Mouse (Mus musculus): Measurements from ENCODE around the gene Ptpn3. TPM values are rescaled to one million over a fixed set of nuclear protein-coding genes. Genes with fewer than 3 reads are reported as not detected.

Gene Ptpn3
- total and polyA plus RNA-seq, 3 experiments = 4.7 to 8.4 TPM; not detected in 1

DNA sequence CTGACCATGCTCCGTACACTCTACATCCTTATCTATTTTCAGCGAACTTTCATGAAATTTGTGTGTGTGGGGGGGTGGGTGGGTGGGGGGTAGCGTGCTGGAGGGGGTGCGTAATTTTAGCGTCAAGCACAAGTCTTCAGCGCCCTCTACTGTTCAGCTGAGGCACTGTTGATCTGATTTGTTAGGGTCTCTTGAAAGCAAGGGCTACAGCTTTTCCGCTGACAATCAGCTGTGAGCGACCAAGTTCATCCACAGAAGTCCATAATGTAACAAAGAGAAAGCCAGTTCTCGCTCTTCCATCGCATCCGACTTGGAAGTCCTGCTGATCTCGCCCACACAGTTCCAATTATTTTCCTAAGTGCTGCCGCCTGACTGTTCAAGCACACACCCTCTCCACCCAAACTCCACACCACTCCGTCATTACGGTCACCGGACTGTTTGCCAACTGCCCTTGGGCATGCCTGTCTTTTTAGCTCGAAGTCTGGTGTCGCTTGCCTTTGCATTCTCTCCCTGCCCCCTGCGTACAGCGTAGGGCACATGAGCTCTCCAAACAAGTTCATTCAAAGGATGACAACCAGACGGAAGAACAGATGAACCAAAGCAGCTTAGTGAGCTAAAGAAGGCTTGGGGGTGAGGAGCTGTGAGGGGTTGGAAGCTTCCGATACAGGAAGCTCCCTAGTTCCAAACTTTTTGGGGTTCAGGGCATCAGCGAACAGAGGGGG lies 19.1 kb upstream of the Ptpn3 start:
- Histone ChIP-seq H3K9me3 (replicated peaks; ENCODE audit: insufficient read depth, low read length) (no peaks in the 10 kb centered on the region), H3K4me1 (ENCODE audit: control insufficient read depth in 1 of 2, insufficient read depth in 2 of 2, low read length in 2 of 2) (peaks cover 0 to 15% of the 10 kb centered on the region in 2 experiments; a peak in 2 of 4 replicates)
- peak; percentile 48 for DNase-seq (ENCODE audit: low read depth, low spot score)

GRCm38 (mm10) chr4:57318525-57319212 lies 17.0 kb upstream of the Ptpn3 start:
- Histone ChIP-seq H3K9me3 (replicated peaks; ENCODE audit: insufficient read depth, low read length) (no peaks in the 10 kb centered on the region), H3K36me3 (ENCODE audit: control insufficient read depth in 1 of 2, insufficient read depth in 2 of 2, low read length in 2 of 2) (peaks cover 0 to 10% of the 10 kb centered on the region in 2 experiments; a peak in 2 of 4 replicates), H3K79me2 (ENCODE audit: control insufficient read depth, insufficient read depth, low read length, poor library complexity) (no peaks in the 10 kb centered on the region), H3K4me1 (ENCODE audit: control insufficient read depth in 1 of 2, insufficient read depth in 2 of 2, low read length in 2 of 2) (peaks cover 0 to 15% of the 10 kb centered on the region in 2 experiments; a peak in 2 of 4 replicates), H3K27ac (ENCODE audit: control insufficient read depth, low read depth, low read length) (no peak overlapping the region), H3K9ac (ENCODE audit: control insufficient read depth, low read depth, low read length, poor library complexity, severe bottlenecking) (peak overlapping the region; percentile 45), H3K4me3 (ENCODE audit: control insufficient read depth in 1 of 2, insufficient read depth in 1 of 2, low read depth in 2 of 2, low read length in 2 of 2) (peak overlapping the region in 1 of 2 experiments; percentile 28; a peak in 2 of 4 replicates), H3K27me3 (ENCODE audit: control insufficient read depth in 1 of 2, insufficient read depth in 2 of 2, low read length in 2 of 2) (peaks cover 0 to 3% of the 10 kb centered on the region in 2 experiments; a peak in 1 of 4 replicates)
- TF ChIP-seq POLR2A (IDR thresholded peaks at IDR 0.05; ENCODE audit: control insufficient read depth in 1 of 2, insufficient read depth in 1 of 2, low read depth in 1 of 2, low read length in 2 of 2, poor library complexity in 1 of 2) (no peak; a peak in 1 of 4 replicates), NELFE (IDR thresholded peaks at IDR 0.05; ENCODE audit: low read depth, low read length) (no peak), CHD2 (IDR thresholded peaks at IDR 0.05; ENCODE audit: low read length) (no peak), MAFK (IDR thresholded peaks at IDR 0.05; ENCODE audit: borderline replicate concordance, low read depth, low read length) (no peak), POLR2AphosphoS5 (IDR thresholded peaks at IDR 0.05; ENCODE audit: borderline replicate concordance, low read depth, low read length) (no peak), CTCF (IDR thresholded peaks at IDR 0.05 in 2 of 3, conservative IDR thresholded peaks at IDR 0.05 in 1 of 3; ENCODE audit: control insufficient read depth in 1 of 3, insufficient read depth in 1 of 3, low read depth in 2 of 3, low read length in 3 of 3, poor library complexity in 1 of 3, severe bottlenecking in 1 of 3) (no peak), RAD21 (IDR thresholded peaks at IDR 0.05; ENCODE audit: low read depth, low read length) (no peak), EP300 (IDR thresholded peaks at IDR 0.05; ENCODE audit: low read depth in 1 of 2, low read length in 2 of 2) (0 out of 4 replicates have a peak, but pooled peaks have one; percentile 15 to 44), TCF12 (IDR thresholded peaks at IDR 0.05; ENCODE audit: low read depth, low read length) (no peak), SMC3 (IDR thresholded peaks at IDR 0.05; ENCODE audit: low read depth, low read length) (no peak; the same call in 1 of the 2 replicates), TBP (IDR thresholded peaks at IDR 0.05; ENCODE audit: low read depth, low read length) (no peak), MYB (IDR thresholded peaks at IDR 0.05; ENCODE audit: low read depth, low read length) (no peak), E2F4 (IDR thresholded peaks at IDR 0.05; ENCODE audit: borderline replicate concordance, low read depth, low read length) (no peak), HCFC1 (IDR thresholded peaks at IDR 0.05; ENCODE audit: low read depth, low read length) (no peak), MXI1 (IDR thresholded peaks at IDR 0.05; ENCODE audit: low read depth, low read length) (peak; percentile 48; the same call in 1 of the 2 replicates), USF1 (IDR thresholded peaks at IDR 0.05; ENCODE audit: low read depth, low read length) (no peak), ELF1 (IDR thresholded peaks at IDR 0.05; ENCODE audit: low read depth, low read length) (no peak), USF2 (IDR thresholded peaks at IDR 0.05; ENCODE audit: borderline replicate concordance in 1 of 2, insufficient read depth in 1 of 2, low read depth in 1 of 2, low read length in 2 of 2) (no peak), SIN3A (IDR thresholded peaks at IDR 0.05; ENCODE audit: low read length) (no peak), MYC (IDR thresholded peaks at IDR 0.05; ENCODE audit: low read depth, low read length) (peak; percentile 52; the same call in 1 of the 2 replicates), GABPA (IDR thresholded peaks at IDR 0.05; ENCODE audit: low read depth, low read length) (no peak), MAX (IDR thresholded peaks at IDR 0.05; ENCODE audit: low read length) (peak; percentile 48; the same call in 1 of the 2 replicates), ZC3H11A (IDR thresholded peaks at IDR 0.05; ENCODE audit: low read depth, low read length) (0 out of 2 replicates have a peak, but pooled peaks have one; percentile 3), RCOR1 (IDR thresholded peaks at IDR 0.05; ENCODE audit: low read depth, low read length) (peak; percentile 43; the same call in 1 of the 2 replicates)
- peak; percentile 69 for DNase-seq (ENCODE audit: low read depth, low spot score)

More for the DNA sequence above, 19.1 kb upstream of the Ptpn3 start:
- Histone ChIP-seq H3K36me3 (ENCODE audit: control insufficient read depth in 1 of 2, insufficient read depth in 2 of 2, low read length in 2 of 2) (peaks cover 0 to 10% of the 10 kb centered on the region in 2 experiments; a peak in 2 of 4 replicates), H3K9ac (ENCODE audit: control insufficient read depth, low read depth, low read length, poor library complexity, severe bottlenecking) (no peak overlapping the region), H3K79me2 (ENCODE audit: control insufficient read depth, insufficient read depth, low read length, poor library complexity) (no peaks in the 10 kb centered on the region), H3K4me3 (ENCODE audit: control insufficient read depth in 1 of 2, insufficient read depth in 1 of 2, low read depth in 2 of 2, low read length in 2 of 2) (no peak overlapping the region), H3K27ac (ENCODE audit: control insufficient read depth, low read depth, low read length) (no peak overlapping the region), H3K27me3 (ENCODE audit: control insufficient read depth in 1 of 2, insufficient read depth in 2 of 2, low read length in 2 of 2) (peaks cover 0 to 3% of the 10 kb centered on the region in 2 experiments; a peak in 2 of 4 replicates)
- TF ChIP-seq UBTF (IDR thresholded peaks at IDR 0.05; ENCODE audit: borderline replicate concordance, insufficient read depth, low read depth, low read length) (no peak), RAD21 (IDR thresholded peaks at IDR 0.05; ENCODE audit: low read depth, low read length) (peak; percentile 72), ZKSCAN1 (IDR thresholded peaks at IDR 0.05; ENCODE audit: low read depth, low read length) (no peak), JUND (IDR thresholded peaks at IDR 0.05; ENCODE audit: low read depth, low read length) (no peak), SMC3 (IDR thresholded peaks at IDR 0.05; ENCODE audit: low read depth, low read length) (peak; percentile 53), MYC (IDR thresholded peaks at IDR 0.05; ENCODE audit: low read depth, low read length) (no peak), MYB (IDR thresholded peaks at IDR 0.05; ENCODE audit: low read depth, low read length) (no peak), SIN3A (IDR thresholded peaks at IDR 0.05; ENCODE audit: low read length) (no peak), ZNF384 (IDR thresholded peaks at IDR 0.05; ENCODE audit: low read depth, low read length) (no peak), CTCF (IDR thresholded peaks at IDR 0.05 in 2 of 3, conservative IDR thresholded peaks at IDR 0.05 in 1 of 3; ENCODE audit: control insufficient read depth in 1 of 3, insufficient read depth in 1 of 3, low read depth in 2 of 3, low read length in 3 of 3, poor library complexity in 1 of 3, severe bottlenecking in 1 of 3) (peak; percentile 58 to 77 (median 68)), ZC3H11A (IDR thresholded peaks at IDR 0.05; ENCODE audit: low read depth, low read length) (peak; percentile 50)
